Mouse (Mus musculus) megakaryocyte progenitor cell, adult 5-6 weeks (primary cell): ENCODE data around the gene Vasp. TPM values are rescaled to one million over a fixed set of nuclear protein-coding genes. Genes with fewer than 3 reads are reported as not detected.

Source experiments
- ATAC-seq: replicated peaks from 2 replicates; pipeline ENCODE4 v1.8.0; 2016; ENCODE audit warnings: mild to moderate bottlenecking, moderate TSS enrichment, inconsistent platforms; ENCODE audit not compliant: poor library complexity
- total RNA-seq, 2 experiments: library from RNA; stranded (forward) in 1 of 2; stranded (reverse) in 1 of 2; fragments of 157-497, 149-512 nt in 1 of 2; fragments of 200-1000 nt in 1 of 2; gene quantifications; 2 replicates each; pipeline versions ENCODE4 v1.2.3 to v1.2.4; 2015 to 2017

Vasp gene
- total RNA-seq, 2 experiments from 2014 or later, result 49.6 to 73.0 TPM

- ATAC-seq, result no peak
Observed at GRCm38 (mm10) chr7:19276253-19276652, 4.6 kb upstream of the Vasp start.

- ATAC-seq, result peak; percentile 52
Observed at GRCm38 (mm10) chr7:19272173-19272764, 652 bp upstream of the Vasp start.

- no peak for ATAC-seq
Observed at GRCm38 (mm10) chr7:19270509-19271237, 944 bp downstream of the Vasp start.

GRCm38 (mm10) chr7:19269721-19270441 lies 1.7 kb downstream of the Vasp start:
- ATAC-seq, result no peak

GRCm38 (mm10) chr7:19268993-19269681 lies 2.5 kb downstream of the Vasp start:
- ATAC-seq, result no peak

GRCm38 (mm10) chr7:19267051-19267450 lies 4.6 kb downstream of the Vasp start:
- ATAC-seq, result peak; percentile 12; the same call in 1 of the 2 replicates

- peak; percentile 66 for ATAC-seq
Observed at GRCm38 (mm10) chr7:19265928-19266822, 5.4 kb downstream of the Vasp start.

- ATAC-seq, result peak; percentile 3
Observed at GRCm38 (mm10) chr7:19265147-19265546, 6.5 kb downstream of the Vasp start.

- no peak for ATAC-seq
Observed at GRCm38 (mm10) chr7:19258336-19258735, 13.3 kb downstream of the Vasp start.

GRCm38 (mm10) chr7:19257390-19258022 lies 14.1 kb downstream of the Vasp start:
- ATAC-seq, result peak; percentile 98

- peak; percentile 69 for ATAC-seq
Observed at GRCm38 (mm10) chr7:19256567-19256966, 15.1 kb downstream of the Vasp start.

- no peak for ATAC-seq
Observed at GRCm38 (mm10) chr7:19255395-19255794, 16.2 kb downstream of the Vasp start.

GRCm38 (mm10) chr7:19253437-19253836 lies 18.2 kb downstream of the Vasp start:
- no peak for ATAC-seq

GRCm38 (mm10) chr7:19252078-19252477 lies 19.5 kb downstream of the Vasp start:
- no peak for ATAC-seq

- no peak for ATAC-seq
Observed at GRCm38 (mm10) chr7:19247511-19247910, 24.1 kb downstream of the Vasp start.

GRCm38 (mm10) chr7:19246855-19247254 lies 24.8 kb downstream of the Vasp start:
- ATAC-seq, result peak; percentile 40

GRCm38 (mm10) chr7:19245083-19245482 lies 26.5 kb downstream of the Vasp start:
- no peak for ATAC-seq

- no peak for ATAC-seq
Observed at GRCm38 (mm10) chr7:19243858-19244257, 27.8 kb downstream of the Vasp start.

GRCm38 (mm10) chr7:19242005-19242404 lies 29.6 kb downstream of the Vasp start:
- no peak for ATAC-seq
